Mouse (Mus musculus) heart, postnatal 0 days (tissue): ENCODE measurements at regions not wholly inside any gene's neighbourhood (a gene's known extent, or its start where the extent isn't known, plus 50 kb on each side); places are given as distances from the start of the nearest gene placed in this dataset.

Experiments used
- CTCF ChIP-seq: IDR thresholded peaks from 2 replicates; pipeline ENCODE4 v1.5.1; 2016; ENCODE audit warnings: antibody characterized with exemption, control low read depth, low read depth
- EP300 ChIP-seq: IDR thresholded peaks from 2 replicates; pipeline ENCODE4 v1.6.1; 2016; ENCODE audit warnings: antibody characterized with exemption, low read depth

GRCm38 (mm10) chr17:52167658-52168057 lies 334.6 kb upstream of the Satb1 start:
- TF ChIP-seq CTCF (no peak), EP300 (no peak)
